Mouse (Mus musculus): ENCODE results near the gene Vmn1r176. TPM values are rescaled to one million over a fixed set of nuclear protein-coding genes. Genes with fewer than 3 reads are reported as not detected.

Gene Vmn1r176
- not detected for polyA plus RNA-seq (2017; shearing (Covaris generic))

GRCm38 (mm10) chr7:23837272-23837671, at the start of gene Vmn1r176:
Gene Vmn1r176 (minus strand): TSS chr7:23837372.

GRCm38 (mm10) chr7:23866349-23866748, 29.2 kb upstream of the Vmn1r176 start, which contains the start of gene Vmn1r177:
Gene Vmn1r177 (minus strand): TSS chr7:23866449.

GRCm38 (mm10) chr7:23810543-23810942, 26.6 kb downstream of the Vmn1r176 start, which contains the start of gene Vmn1r175:
Gene Vmn1r175 (minus strand): TSS chr7:23810643.

Other genes starting within 250 kb of the Vmn1r176 start
- gene Vmn1r170, start 231.2 kb downstream of the Vmn1r176 start, polyA plus RNA-seq (2017; shearing (Covaris generic)), result not detected
- gene Vmn1r171, start 206.7 kb downstream of the Vmn1r176 start, polyA plus RNA-seq (2017; shearing (Covaris generic)), result not detected
- not detected for gene Vmn1r172, start 179.1 kb downstream of the Vmn1r176 start, polyA plus RNA-seq (2017; shearing (Covaris generic))
- 0.10 TPM for gene Vmn1r173, start 136.7 kb downstream of the Vmn1r176 start, polyA plus RNA-seq (2017; shearing (Covaris generic))
- gene Vmn1r174, start 85.1 kb downstream of the Vmn1r176 start, polyA plus RNA-seq (2017; shearing (Covaris generic)), result not detected
- not detected for gene Vmn1r175, start 26.7 kb downstream of the Vmn1r176 start, polyA plus RNA-seq (2017; shearing (Covaris generic))
- gene Vmn1r177, start 29.1 kb upstream of the Vmn1r176 start, polyA plus RNA-seq (2017; shearing (Covaris generic)), result not detected
- gene Vmn1r178, start 54.6 kb upstream of the Vmn1r176 start, polyA plus RNA-seq (2017; shearing (Covaris generic)), result not detected
- 0.26 TPM for gene Vmn1r179, start 89.6 kb upstream of the Vmn1r176 start, polyA plus RNA-seq (2017; shearing (Covaris generic))
- gene Vmn1r180, start 113.3 kb upstream of the Vmn1r176 start, polyA plus RNA-seq (2017; shearing (Covaris generic)), result 0.07 TPM
- not detected for gene Vmn1r181, start 137.2 kb upstream of the Vmn1r176 start, polyA plus RNA-seq (2017; shearing (Covaris generic))
- not detected for gene V1rd19, start 164.3 kb upstream of the Vmn1r176 start, polyA plus RNA-seq (2017; shearing (Covaris generic))
- gene Vmn1r183, start 215.9 kb upstream of the Vmn1r176 start, polyA plus RNA-seq (2017; shearing (Covaris generic)), result 0.15 TPM
- gene Zfp180, start 244.6 kb upstream of the Vmn1r176 start, polyA plus RNA-seq (2017; shearing (Covaris generic)), result 29.6 TPM